Mouse (Mus musculus): ENCODE measurements at regions not wholly inside any gene's neighbourhood (a gene's known extent, or its start where the extent isn't known, plus 50 kb on each side); places are given as distances from the start of the nearest gene placed in this dataset.
A peak's percentile ranks its signal among the peaks of the same experiment; 100 is the strongest.

GRCm38 (mm10) chr5:111810079-111810808 lies 76.5 kb downstream of the Gm26897 start:
- Histone ChIP-seq H3K4me3 (no peak overlapping the region), H3K9me3 (no peaks in the 10 kb centered on the region), H3K9ac (no peak overlapping the region), H3K27ac (no peak overlapping the region), H3K36me3 (no peaks in the 10 kb centered on the region), H3K4me2 (no peak overlapping the region), H3K4me1 (peaks cover 12% of the 10 kb centered on the region), H3K27me3 (no peaks in the 10 kb centered on the region)
- WGBS, result 23% methylated on average over 7 of the region's 7 CpGs
- no peak for ATAC-seq (ENCODE audit: borderline replicate concordance, extremely low read depth, low FRiP score, low TSS enrichment)

GRCm38 (mm10) chr5:111812581-111812980 lies 78.9 kb downstream of the Gm26897 start:
- ATAC-seq (ENCODE audit: borderline replicate concordance, extremely low read depth, low FRiP score, low TSS enrichment), result peak; percentile 65; the same call in 1 of the 2 replicates
- Histone ChIP-seq H3K9me3 (no peaks in the 10 kb centered on the region), H3K4me1 (peaks cover 12% of the 10 kb centered on the region), H3K4me2 (no peak overlapping the region), H3K27ac (peak overlapping the region; percentile 5; the same call in 1 of the 2 replicates), H3K9ac (no peak overlapping the region), H3K4me3 (no peak overlapping the region), H3K36me3 (no peaks in the 10 kb centered on the region), H3K27me3 (no peaks in the 10 kb centered on the region)
- 32% methylated on average over 7 of the region's 7 CpGs for WGBS

GRCm38 (mm10) chr5:111813090-111813753 lies 79.5 kb downstream of the Gm26897 start:
- Histone ChIP-seq H3K9ac (no peak overlapping the region), H3K27ac (peak overlapping the region; percentile 5; the same call in 1 of the 2 replicates), H3K4me1 (peaks cover 12% of the 10 kb centered on the region), H3K36me3 (no peaks in the 10 kb centered on the region), H3K27me3 (no peaks in the 10 kb centered on the region), H3K4me2 (no peak overlapping the region), H3K9me3 (no peaks in the 10 kb centered on the region), H3K4me3 (no peak overlapping the region)
- WGBS, result 48% methylated on average over 6 of the region's 6 CpGs
- ATAC-seq (ENCODE audit: borderline replicate concordance, extremely low read depth, low FRiP score, low TSS enrichment), result peak; percentile 21; the same call in 1 of the 2 replicates

GRCm38 (mm10) chr5:111814893-111815760 lies 81.4 kb downstream of the Gm26897 start:
- WGBS, result 82% methylated on average over 20 of the region's 20 CpGs
- Histone ChIP-seq H3K4me3 (no peak overlapping the region), H3K4me1 (peaks cover 12% of the 10 kb centered on the region), H3K9me3 (no peaks in the 10 kb centered on the region), H3K9ac (no peak overlapping the region), H3K27me3 (no peaks in the 10 kb centered on the region), H3K4me2 (no peak overlapping the region), H3K36me3 (no peaks in the 10 kb centered on the region), H3K27ac (no peak overlapping the region)
- ATAC-seq (ENCODE audit: borderline replicate concordance, extremely low read depth, low FRiP score, low TSS enrichment), result no peak

- no peak for ATAC-seq (ENCODE audit: borderline replicate concordance, extremely low read depth, low FRiP score, low TSS enrichment)
Measured at GRCm38 (mm10) chr5:111820963-111821362, 87.2 kb downstream of the Gm26897 start.

GRCm38 (mm10) chr5:111822882-111823281 lies 89.2 kb downstream of the Gm26897 start:
- peak; percentile 25; the same call in 1 of the 2 replicates for ATAC-seq (ENCODE audit: borderline replicate concordance, extremely low read depth, low FRiP score, low TSS enrichment)
- H3K27ac ChIP-seq, result peak overlapping the region; percentile 58; the same call in 1 of the 2 replicates

More at GRCm38 (mm10) chr5:111820963-111821362, 87.2 kb downstream of the Gm26897 start:
- no peaks in the 10 kb centered on the region for H3K9me3 ChIP-seq
- no peak overlapping the region for H3K9ac ChIP-seq
- WGBS, result 77% methylated on average over 9 of the region's 9 CpGs
- H3K27me3 ChIP-seq, result no peaks in the 10 kb centered on the region
- no peak overlapping the region for H3K4me3 ChIP-seq
- H3K4me2 ChIP-seq, result no peak overlapping the region
- H3K4me1 ChIP-seq, result peaks cover 24% of the 10 kb centered on the region
- H3K36me3 ChIP-seq, result no peaks in the 10 kb centered on the region
- no peak overlapping the region for H3K27ac ChIP-seq

GRCm38 (mm10) chr5:111823420-111823819 lies 89.7 kb downstream of the Gm26897 start:
- Histone ChIP-seq H3K4me3 (no peak overlapping the region), H3K9ac (no peak overlapping the region), H3K27me3 (no peaks in the 10 kb centered on the region), H3K9me3 (no peaks in the 10 kb centered on the region), H3K36me3 (no peaks in the 10 kb centered on the region), H3K27ac (peak overlapping the region; percentile 58; the same call in 1 of the 2 replicates), H3K4me1 (peaks cover 24% of the 10 kb centered on the region), H3K4me2 (no peak overlapping the region)
- WGBS, result 23% methylated on average over 4 of the region's 4 CpGs
- ATAC-seq (ENCODE audit: borderline replicate concordance, extremely low read depth, low FRiP score, low TSS enrichment), result peak; percentile 74

More at GRCm38 (mm10) chr5:111822882-111823281, 89.2 kb downstream of the Gm26897 start:
- H3K9ac ChIP-seq, result no peak overlapping the region
- no peaks in the 10 kb centered on the region for H3K36me3 ChIP-seq
- no peaks in the 10 kb centered on the region for H3K27me3 ChIP-seq
- peaks cover 24% of the 10 kb centered on the region for H3K4me1 ChIP-seq
- H3K9me3 ChIP-seq, result no peaks in the 10 kb centered on the region
- no peak overlapping the region for H3K4me3 ChIP-seq
- H3K4me2 ChIP-seq, result no peak overlapping the region

- H3K27ac ChIP-seq, result peak overlapping the region; percentile 3; the same call in 1 of the 2 replicates
Measured at GRCm38 (mm10) chr5:111823842-111824241, 90.1 kb downstream of the Gm26897 start.

GRCm38 (mm10) chr5:111824600-111825130 lies 90.9 kb downstream of the Gm26897 start:
- Histone ChIP-seq H3K4me2 (no peak overlapping the region), H3K27me3 (no peaks in the 10 kb centered on the region), H3K27ac (peak overlapping the region; percentile 39), H3K4me3 (no peak overlapping the region), H3K9me3 (no peaks in the 10 kb centered on the region), H3K4me1 (peaks cover 24% of the 10 kb centered on the region), H3K9ac (no peak overlapping the region), H3K36me3 (no peaks in the 10 kb centered on the region)
- ATAC-seq (ENCODE audit: borderline replicate concordance, extremely low read depth, low FRiP score, low TSS enrichment), result peak; percentile 73
- 36% methylated on average over 4 of the region's 4 CpGs for WGBS

More at GRCm38 (mm10) chr5:111823842-111824241, 90.1 kb downstream of the Gm26897 start:
- Histone ChIP-seq H3K4me2 (no peak overlapping the region), H3K9me3 (no peaks in the 10 kb centered on the region), H3K4me1 (peaks cover 24% of the 10 kb centered on the region), H3K36me3 (no peaks in the 10 kb centered on the region), H3K27me3 (no peaks in the 10 kb centered on the region), H3K9ac (no peak overlapping the region), H3K4me3 (no peak overlapping the region)
- ATAC-seq (ENCODE audit: borderline replicate concordance, extremely low read depth, low FRiP score, low TSS enrichment), result no peak
- 45% methylated on average over 5 of the region's 5 CpGs for WGBS

- no peak overlapping the region for H3K4me2 ChIP-seq
- no peak overlapping the region for H3K4me3 ChIP-seq
- H3K4me1 ChIP-seq, result peaks cover 2% of the 10 kb centered on the region; the same call in 1 of the 2 replicates
- no peaks in the 10 kb centered on the region for H3K9me3 ChIP-seq
- no peaks in the 10 kb centered on the region for H3K27me3 ChIP-seq
- H3K27ac ChIP-seq, result no peak overlapping the region
- H3K36me3 ChIP-seq, result no peaks in the 10 kb centered on the region
- WGBS, result 79% methylated on average over 6 of the region's 6 CpGs
- H3K9ac ChIP-seq, result no peak overlapping the region
- ATAC-seq (ENCODE audit: borderline replicate concordance, extremely low read depth, low FRiP score, low TSS enrichment), result no peak
Measured at GRCm38 (mm10) chr5:111829891-111830290, 96.2 kb downstream of the Gm26897 start.
